Mouse (Mus musculus): ENCODE data around the gene Mttp. TPM values are rescaled to one million over a fixed set of nuclear protein-coding genes. Genes with fewer than 3 reads are reported as not detected.

Mttp gene
- polyA plus RNA-seq, 2 experiments = 4.9 to 6.7 TPM

DNA sequence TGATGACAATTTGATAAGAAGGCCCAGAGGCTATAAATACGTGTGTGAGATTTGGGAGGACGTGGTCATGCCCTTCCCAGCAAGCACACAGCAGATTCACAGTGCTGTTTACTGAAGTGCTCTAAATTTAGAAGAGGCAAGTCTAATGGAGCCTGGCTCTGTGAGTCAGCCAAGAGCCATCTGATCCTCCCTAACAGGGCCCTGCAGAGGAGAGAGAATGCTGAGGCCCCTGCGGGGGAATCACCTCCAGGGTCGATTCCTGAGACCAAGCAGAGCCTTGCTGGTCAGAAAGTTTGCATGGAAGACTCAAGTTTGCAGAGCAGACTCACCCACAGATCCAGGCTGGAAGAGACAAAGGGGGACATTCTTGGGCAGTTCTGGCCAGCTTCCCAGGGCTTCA lies 90.8 kb downstream of the Mttp start:
- ATAC-seq (ENCODE audit: low FRiP score, low read depth) (peak; percentile 63; the same call in 1 of the 2 replicates), DNase-seq (ENCODE audit: low spot score) (peak; percentile 32)
- Histone ChIP-seq H3K27ac (replicated peaks; ENCODE audit: low read depth, low read length) (no peak overlapping the region), H3K4me3 (replicated peaks; ENCODE audit: low read length) (no peak overlapping the region), H3K9me3 (ENCODE audit: control insufficient read depth, low read length) (no peaks in the 10 kb centered on the region), H3K27me3 (ENCODE audit: control insufficient read depth, insufficient read depth, low read length) (no peaks in the 10 kb centered on the region), H3K4me2 (replicated peaks; ENCODE audit: low read depth, low read length, severe bottlenecking) (no peak overlapping the region), H3K36me3 (ENCODE audit: control insufficient read depth, insufficient read depth, low read length) (no peaks in the 10 kb centered on the region), H3K4me1 (ENCODE audit: control insufficient read depth, insufficient read depth, low read length) (peaks cover 9% of the 10 kb centered on the region), H3K9ac (ENCODE audit: low read depth, low read length, severe bottlenecking) (no peak overlapping the region)
- TF ChIP-seq POLR2A (IDR thresholded peaks at IDR 0.05; ENCODE audit: borderline replicate concordance, extremely low read depth, insufficient read depth, insufficient read length) = no peak
- WGBS = 16% methylated on average over 4 of the region's 4 CpGs

DNA sequence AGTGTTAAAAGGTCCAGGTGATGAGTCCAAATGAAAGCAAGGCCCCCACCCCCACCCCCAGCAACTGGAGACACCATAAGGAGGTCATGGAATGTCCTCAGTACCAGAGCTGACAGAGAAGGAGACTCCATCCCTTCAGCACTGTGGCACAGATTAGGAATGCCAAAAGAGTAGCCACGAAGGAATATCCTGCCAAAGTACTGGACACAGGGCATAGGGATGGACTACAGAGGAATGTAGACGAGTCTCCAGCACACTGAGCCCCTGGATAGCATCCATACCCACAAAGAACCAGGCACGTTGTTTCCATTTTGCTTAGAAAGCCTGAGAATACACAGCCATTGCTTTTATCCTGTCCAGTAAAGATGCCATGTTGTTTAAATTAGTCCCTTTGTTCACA lies 93.3 kb downstream of the Mttp start:
- H3K4me3 ChIP-seq (replicated peaks; ENCODE audit: low read length) = no peak overlapping the region
- no peaks in the 10 kb centered on the region for H3K27me3 ChIP-seq (ENCODE audit: control insufficient read depth, insufficient read depth, low read length)
- peaks cover 5% of the 10 kb centered on the region; the same call in 1 of the 2 replicates for H3K4me1 ChIP-seq (ENCODE audit: control insufficient read depth, insufficient read depth, low read length)
- H3K4me2 ChIP-seq (replicated peaks; ENCODE audit: low read depth, low read length, severe bottlenecking) = no peak overlapping the region
- no peak overlapping the region for H3K9ac ChIP-seq (ENCODE audit: low read depth, low read length, severe bottlenecking)
- WGBS = 60% methylated on average over 3 of the region's 3 CpGs
- TF ChIP-seq POLR2A (IDR thresholded peaks at IDR 0.05; ENCODE audit: borderline replicate concordance, extremely low read depth, insufficient read depth, insufficient read length) = no peak
- no peaks in the 10 kb centered on the region for H3K9me3 ChIP-seq (ENCODE audit: control insufficient read depth, low read length)
- no peaks in the 10 kb centered on the region for H3K36me3 ChIP-seq (ENCODE audit: control insufficient read depth, insufficient read depth, low read length)
- ATAC-seq (ENCODE audit: low FRiP score, low read depth) (no peak), DNase-seq (ENCODE audit: low spot score) (no peak)
- no peak overlapping the region for H3K27ac ChIP-seq (replicated peaks; ENCODE audit: low read depth, low read length)

DNA sequence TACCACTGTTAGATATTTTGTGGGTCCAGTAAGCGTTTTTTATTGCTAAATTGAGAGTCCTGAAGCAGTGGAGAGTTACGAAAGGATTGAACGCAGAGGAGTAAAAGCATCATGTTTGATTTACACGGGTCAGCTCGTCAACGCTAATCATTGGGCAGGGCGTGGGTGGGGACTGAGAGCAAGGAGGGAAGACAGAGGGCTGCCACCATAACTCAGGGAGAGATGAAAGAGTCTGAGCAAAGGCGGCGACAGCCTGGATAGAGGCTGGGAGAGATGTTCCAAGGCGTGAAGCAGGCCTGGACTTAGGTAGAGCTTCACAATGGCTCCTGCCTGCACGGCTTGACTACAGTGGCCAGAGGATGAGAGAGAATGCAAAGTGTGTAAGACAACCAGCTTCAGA lies 94.0 kb downstream of the Mttp start:
- H3K4me1 ChIP-seq (ENCODE audit: control insufficient read depth, insufficient read depth, low read length) = peaks cover 5% of the 10 kb centered on the region; the same call in 1 of the 2 replicates
- ATAC-seq (ENCODE audit: low FRiP score, low read depth) (no peak), DNase-seq (ENCODE audit: low spot score) (no peak)
- no peak overlapping the region for H3K27ac ChIP-seq (replicated peaks; ENCODE audit: low read depth, low read length)
- no peaks in the 10 kb centered on the region for H3K9me3 ChIP-seq (ENCODE audit: control insufficient read depth, low read length)
- no peaks in the 10 kb centered on the region for H3K27me3 ChIP-seq (ENCODE audit: control insufficient read depth, insufficient read depth, low read length)
- H3K9ac ChIP-seq (ENCODE audit: low read depth, low read length, severe bottlenecking) = no peak overlapping the region
- no peaks in the 10 kb centered on the region for H3K36me3 ChIP-seq (ENCODE audit: control insufficient read depth, insufficient read depth, low read length)
- no peak for TF ChIP-seq POLR2A (IDR thresholded peaks at IDR 0.05; ENCODE audit: borderline replicate concordance, extremely low read depth, insufficient read depth, insufficient read length)
- WGBS = 29% methylated on average over 11 of the region's 11 CpGs
- no peak overlapping the region for H3K4me3 ChIP-seq (replicated peaks; ENCODE audit: low read length)
- H3K4me2 ChIP-seq (replicated peaks; ENCODE audit: low read depth, low read length, severe bottlenecking) = no peak overlapping the region

DNA sequence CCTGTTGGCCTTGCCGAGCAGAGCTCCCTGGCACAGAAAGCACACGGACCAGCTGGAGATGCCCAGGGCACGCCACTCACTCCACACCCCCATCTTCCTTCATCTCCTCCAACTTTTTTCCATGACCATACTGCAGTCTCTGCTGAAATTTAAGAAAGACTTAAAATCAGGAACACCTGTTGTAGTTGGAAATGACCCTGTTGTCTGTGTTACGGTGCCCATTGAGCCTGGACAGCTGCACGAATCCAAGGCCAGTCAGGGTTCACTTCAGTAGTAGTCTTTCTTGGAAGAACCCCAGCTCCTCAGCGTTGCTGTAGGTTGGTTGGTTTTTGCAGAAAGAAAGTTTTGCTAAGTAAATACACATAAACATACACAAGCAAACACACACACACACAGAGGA lies 95.2 kb downstream of the Mttp start:
- 68% methylated on average over 6 of the region's 6 CpGs for WGBS
- Histone ChIP-seq H3K9me3 (ENCODE audit: control insufficient read depth, low read length) (no peaks in the 10 kb centered on the region), H3K9ac (ENCODE audit: low read depth, low read length, severe bottlenecking) (no peak overlapping the region), H3K36me3 (ENCODE audit: control insufficient read depth, insufficient read depth, low read length) (no peaks in the 10 kb centered on the region), H3K4me2 (replicated peaks; ENCODE audit: low read depth, low read length, severe bottlenecking) (no peak overlapping the region), H3K4me1 (ENCODE audit: control insufficient read depth, insufficient read depth, low read length) (peaks cover 5% of the 10 kb centered on the region; the same call in 1 of the 2 replicates), H3K27me3 (ENCODE audit: control insufficient read depth, insufficient read depth, low read length) (no peaks in the 10 kb centered on the region), H3K27ac (replicated peaks; ENCODE audit: low read depth, low read length) (no peak overlapping the region), H3K4me3 (replicated peaks; ENCODE audit: low read length) (no peak overlapping the region)
- TF ChIP-seq POLR2A (IDR thresholded peaks at IDR 0.05; ENCODE audit: borderline replicate concordance, extremely low read depth, insufficient read depth, insufficient read length) = no peak
- ATAC-seq (ENCODE audit: low FRiP score, low read depth) = 0 out of 2 replicates have a peak, but pooled peaks have one; percentile 62
- peak; percentile 25 for DNase-seq (ENCODE audit: low spot score)

DNA sequence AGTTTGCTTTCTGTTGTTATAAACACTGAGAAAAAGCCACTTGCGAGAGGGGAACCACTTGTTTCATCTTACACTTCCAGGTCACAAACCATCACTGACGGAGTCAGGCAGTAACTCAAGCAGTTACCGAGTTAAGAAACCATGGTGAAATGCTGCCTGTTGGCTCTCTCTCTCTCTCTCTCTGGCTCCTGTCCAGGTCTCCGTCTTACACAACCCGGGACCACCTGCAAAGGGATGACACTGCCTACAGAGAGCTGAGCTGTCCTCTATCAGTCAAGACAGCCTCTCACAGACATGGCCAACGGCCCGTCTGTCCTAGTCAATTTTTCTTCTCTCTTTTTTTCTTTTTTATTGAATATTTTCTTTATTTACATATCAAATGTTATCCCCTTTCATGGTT lies 101.5 kb downstream of the Mttp start:
- ATAC-seq (ENCODE audit: low FRiP score, low read depth) = no peak
- no peak for TF ChIP-seq POLR2A (IDR thresholded peaks at IDR 0.05; ENCODE audit: borderline replicate concordance, extremely low read depth, insufficient read depth, insufficient read length)
- Histone ChIP-seq H3K9ac (ENCODE audit: low read depth, low read length, severe bottlenecking) (no peak overlapping the region), H3K4me3 (replicated peaks; ENCODE audit: low read length) (no peak overlapping the region), H3K4me1 (ENCODE audit: control insufficient read depth, insufficient read depth, low read length) (no peaks in the 10 kb centered on the region), H3K27me3 (ENCODE audit: control insufficient read depth, insufficient read depth, low read length) (no peaks in the 10 kb centered on the region), H3K9me3 (ENCODE audit: control insufficient read depth, low read length) (no peaks in the 10 kb centered on the region), H3K27ac (replicated peaks; ENCODE audit: low read depth, low read length) (no peak overlapping the region), H3K4me2 (replicated peaks; ENCODE audit: low read depth, low read length, severe bottlenecking) (no peak overlapping the region), H3K36me3 (ENCODE audit: control insufficient read depth, insufficient read depth, low read length) (no peaks in the 10 kb centered on the region)
- 72% methylated on average over 7 of the region's 7 CpGs for whole genome bisulfite sequencing
- no peak for DNase-seq (ENCODE audit: low spot score)
